Mouse (Mus musculus) forebrain, embryonic 13.5 days (tissue): ENCODE data around the gene Bag5. TPM values are rescaled to one million over a fixed set of nuclear protein-coding genes. Genes with fewer than 3 reads are reported as not detected.

ENCODE experiments used
- ATAC-seq: fragments of 200-750 bp; cut with Nextera tagmentation; 2 replicates; pipeline ENCODE4 v1.8.0; 2017
- H3K27ac ChIP-seq: fragments of 300-500 bp; sonication (generic); 2 replicates; pipeline ENCODE4 v1.5.1; 2015; ENCODE audit warnings: inconsistent platforms, mild to moderate bottlenecking, moderate library complexity
- H3K27me3 ChIP-seq: fragments of 300-500 bp; sonication (generic); 2 replicates; pipeline ENCODE4 v1.6.1; 2015; ENCODE audit warnings: mild to moderate bottlenecking, inconsistent platforms
- H3K36me3 ChIP-seq: fragments of 300-500 bp; sonication (generic); 2 replicates; pipeline ENCODE4 v1.6.1; 2015; ENCODE audit warnings: mild to moderate bottlenecking, inconsistent platforms; ENCODE audit not compliant: poor library complexity, severe bottlenecking
- H3K4me1 ChIP-seq: fragments of 300-500 bp; sonication (generic); 2 replicates; pipeline ENCODE4 v1.6.1; 2015; ENCODE audit warnings: inconsistent platforms
- H3K4me2 ChIP-seq: fragments of 300-500 bp; sonication (generic); 2 replicates; pipeline ENCODE4 v1.6.1; 2015; ENCODE audit warnings: inconsistent platforms, mild to moderate bottlenecking, moderate library complexity
- H3K4me3 ChIP-seq: fragments of 300-500 bp; sonication (generic); 2 replicates; pipeline ENCODE4 v1.5.1; 2015; ENCODE audit warnings: mild to moderate bottlenecking, inconsistent platforms
- H3K9ac ChIP-seq: fragments of 300-500 bp; sonication (generic); 2 replicates; pipeline ENCODE4 v1.6.1; 2015; ENCODE audit warnings: mild to moderate bottlenecking, inconsistent platforms
- H3K9me3 ChIP-seq: fragments of 300-500 bp; sonication (generic); replicated peaks from 2 replicates; pipeline ENCODE4 v1.6.1; 2016; ENCODE audit warnings: inconsistent platforms
- WGBS: fragments of 180-500 bp; shearing (Covaris S2); methylation state at CpG from one replicate; pipeline ENCODE4 v1.1.7; 2015; 5-methylcytosine and 5-hydroxymethylcytosine counted together
- polyA plus RNA-seq: library from polyadenylated mRNA; unstranded; fragments of >200 nt; fragmentation: Nextera tagmentation; extraction: Ambion mirVana; gene quantifications from 2 replicates; pipeline ENCODE4 v1.2.1, GENCODE M21; 2015

Gene Bag5
- polyA plus RNA-seq, 1 experiment from 2014 or later, result 62.1 TPM

DNA sequence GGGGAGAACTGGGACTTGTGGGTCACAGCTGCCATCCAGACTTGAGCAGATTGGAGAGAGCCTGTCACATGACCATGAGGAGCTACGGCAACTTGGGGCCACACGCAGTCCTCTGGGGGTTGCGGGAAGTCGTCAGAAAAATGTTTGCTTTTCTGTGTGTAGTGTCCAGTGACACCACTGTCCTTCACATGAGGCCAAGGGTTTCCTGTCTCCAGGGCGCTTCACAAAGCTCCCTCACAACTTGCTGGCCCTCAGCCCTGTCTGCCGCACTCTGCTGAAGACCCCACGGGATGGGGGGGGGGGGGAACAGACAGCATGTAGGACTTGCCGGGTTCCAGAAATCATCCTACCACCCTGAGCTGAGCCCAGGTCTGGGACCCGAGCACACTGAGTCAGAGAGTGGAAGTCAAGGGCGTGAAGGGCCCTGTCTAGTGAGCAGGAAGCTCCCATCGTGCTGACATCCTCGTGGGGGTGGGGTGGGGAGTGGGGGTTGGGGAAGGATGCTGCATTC lies 18.7 kb downstream of the Bag5 start:
- H3K4me1 ChIP-seq, result peaks cover 69% of the 10 kb centered on the region
- no peaks in the 10 kb centered on the region for H3K9me3 ChIP-seq
- peak overlapping the region; percentile 99 for H3K27ac ChIP-seq
- H3K27me3 ChIP-seq, result no peaks in the 10 kb centered on the region
- peak; percentile 25 for ATAC-seq
- H3K36me3 ChIP-seq, result no peaks in the 10 kb centered on the region
- H3K4me2 ChIP-seq, result peak overlapping the region; percentile 43
- H3K4me3 ChIP-seq, result peak overlapping the region; percentile 9; the same call in 1 of the 2 replicates
- peak overlapping the region; percentile 56 for H3K9ac ChIP-seq
- WGBS, result under 1% methylated on average over 12 of the region's 12 CpGs

DNA sequence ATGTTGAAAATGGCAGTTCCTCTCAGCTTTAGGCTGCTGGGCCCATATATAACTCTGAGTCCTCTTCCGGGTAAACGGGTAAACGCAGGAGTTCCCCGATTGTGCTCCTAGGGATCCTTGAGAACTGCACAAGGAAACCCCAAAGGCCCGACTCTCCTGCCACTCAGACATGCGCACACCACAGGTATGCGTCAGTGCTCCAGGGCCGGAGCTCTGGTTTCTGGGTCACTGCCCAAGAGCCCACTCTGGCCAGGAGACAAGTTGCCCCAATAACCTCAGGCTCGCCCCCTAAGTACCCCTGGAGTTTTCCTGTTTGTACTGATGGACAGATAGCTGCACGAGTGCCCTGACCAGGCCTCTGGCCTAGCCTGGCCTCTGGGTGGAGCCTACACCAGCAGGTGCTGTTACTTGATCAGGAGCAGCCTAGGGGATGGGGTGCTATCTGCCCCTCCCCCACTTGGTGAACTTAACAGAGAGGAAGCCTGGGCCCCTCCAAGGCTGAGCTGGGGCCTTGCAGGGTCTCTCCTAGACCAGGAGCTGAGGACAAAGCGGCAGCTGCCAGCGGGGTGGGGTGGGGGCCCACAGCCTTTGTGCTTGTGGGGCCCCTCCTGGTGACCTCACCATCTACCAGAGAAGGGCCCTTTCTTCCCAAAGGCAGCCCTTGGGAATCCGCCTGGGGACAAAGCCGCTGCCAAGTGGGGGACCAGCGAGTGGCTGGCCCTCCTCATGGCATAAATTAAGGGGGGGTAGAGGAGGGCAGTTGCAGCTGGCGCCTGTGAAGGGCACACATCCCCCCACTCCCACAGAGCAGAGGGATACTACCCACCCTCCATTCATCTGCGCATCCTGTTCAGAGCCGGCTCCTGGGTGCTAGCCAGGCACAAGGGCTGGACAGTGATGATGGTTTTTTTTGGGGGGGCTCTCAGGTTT lies 19.5 kb downstream of the Bag5 start:
- Histone ChIP-seq H3K9ac (peak overlapping the region; percentile 56), H3K4me3 (0 out of 2 replicates have a peak overlapping the region, but pooled peaks have one; percentile 9), H3K4me1 (peaks cover 70% of the 10 kb centered on the region), H3K27me3 (no peaks in the 10 kb centered on the region), H3K4me2 (peak overlapping the region; percentile 43), H3K9me3 (no peaks in the 10 kb centered on the region), H3K36me3 (no peaks in the 10 kb centered on the region), H3K27ac (peak overlapping the region; percentile 99)
- 5% methylated on average over 18 of the region's 18 CpGs for WGBS
- ATAC-seq, result peak; percentile 88

- WGBS, result 60% methylated on average over 5 of the region's 5 CpGs
- H3K4me2 ChIP-seq, result peak overlapping the region; percentile 43
- no peak overlapping the region for H3K4me3 ChIP-seq
- no peak for ATAC-seq
- no peaks in the 10 kb centered on the region for H3K36me3 ChIP-seq
- peak overlapping the region; percentile 48 for H3K9ac ChIP-seq
- peak overlapping the region; percentile 99 for H3K27ac ChIP-seq
- H3K27me3 ChIP-seq, result no peaks in the 10 kb centered on the region
- no peaks in the 10 kb centered on the region for H3K9me3 ChIP-seq
- H3K4me1 ChIP-seq, result peaks cover 75% of the 10 kb centered on the region
Observed at GRCm38 (mm10) chr12:111692899-111693298, 20.2 kb downstream of the Bag5 start.

- H3K27ac ChIP-seq, result peak overlapping the region; percentile 99
- peak overlapping the region; percentile 38 for H3K9ac ChIP-seq
- H3K9me3 ChIP-seq, result no peaks in the 10 kb centered on the region
- ATAC-seq, result no peak
- 4% methylated on average over 5 of the region's 5 CpGs for WGBS
- H3K4me2 ChIP-seq, result no peak overlapping the region
- peaks cover 90% of the 10 kb centered on the region for H3K4me1 ChIP-seq
- H3K4me3 ChIP-seq, result no peak overlapping the region
- H3K27me3 ChIP-seq, result no peaks in the 10 kb centered on the region
- H3K36me3 ChIP-seq, result no peaks in the 10 kb centered on the region
Observed at GRCm38 (mm10) chr12:111691346-111691872, 21.6 kb downstream of the Bag5 start.

DNA sequence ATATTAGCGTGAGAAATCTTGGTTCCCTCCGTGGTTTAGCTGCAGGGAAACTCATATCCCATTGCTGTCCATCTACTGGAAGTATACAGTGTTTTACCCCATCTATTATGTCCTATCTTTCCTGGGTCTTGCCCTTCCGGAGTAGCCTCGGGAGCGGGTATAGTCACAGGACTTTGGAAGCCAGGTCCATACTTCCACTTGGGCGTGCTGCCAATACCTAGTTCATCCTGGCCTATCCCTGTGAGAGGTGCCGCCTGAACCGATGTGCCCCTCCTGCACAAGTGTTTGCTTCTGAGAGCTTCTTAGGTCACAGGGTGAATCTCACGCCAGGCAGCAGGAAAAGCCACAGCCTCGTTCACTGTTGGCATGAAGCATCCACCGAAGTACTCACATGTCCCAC lies 23.6 kb downstream of the Bag5 start:
- no peaks in the 10 kb centered on the region for H3K27me3 ChIP-seq
- H3K9ac ChIP-seq, result no peak overlapping the region
- H3K27ac ChIP-seq, result 0 out of 2 replicates have a peak overlapping the region, but pooled peaks have one; percentile 48
- peaks cover 73% of the 10 kb centered on the region for H3K4me1 ChIP-seq
- no peak for ATAC-seq
- 84% methylated on average over 11 of the region's 11 CpGs for WGBS
- H3K9me3 ChIP-seq, result no peaks in the 10 kb centered on the region
- no peak overlapping the region for H3K4me3 ChIP-seq
- H3K36me3 ChIP-seq, result no peaks in the 10 kb centered on the region
- H3K4me2 ChIP-seq, result no peak overlapping the region

DNA sequence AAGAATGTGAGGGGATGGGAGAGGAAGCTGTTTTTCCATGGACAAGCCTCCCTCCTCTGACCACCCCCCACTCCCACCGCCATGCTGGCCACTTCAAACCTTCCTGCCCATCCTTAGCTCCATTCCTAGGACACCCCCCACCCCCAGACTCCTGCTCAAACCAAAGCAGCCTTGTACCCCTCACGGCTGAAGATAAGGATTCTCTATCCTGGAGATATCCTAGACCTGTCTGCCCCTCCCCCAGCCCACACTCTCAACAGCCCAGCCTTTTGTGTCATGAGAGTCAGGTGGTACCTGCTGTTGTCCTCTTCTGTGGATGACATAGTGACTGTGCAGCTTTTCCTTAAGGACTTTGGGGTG lies 25.0 kb downstream of the Bag5 start:
- peaks cover 13% of the 10 kb centered on the region for H3K36me3 ChIP-seq
- no peak overlapping the region for H3K4me3 ChIP-seq
- WGBS, result 40% methylated on average over 2 of the region's 2 CpGs
- H3K4me2 ChIP-seq, result peak overlapping the region; percentile 20; the same call in 1 of the 2 replicates
- no peaks in the 10 kb centered on the region for H3K27me3 ChIP-seq
- no peak for ATAC-seq
- peak overlapping the region; percentile 43 for H3K9ac ChIP-seq
- peak overlapping the region; percentile 92 for H3K27ac ChIP-seq
- peaks cover 59% of the 10 kb centered on the region for H3K4me1 ChIP-seq
- no peaks in the 10 kb centered on the region for H3K9me3 ChIP-seq

- Histone ChIP-seq H3K27ac (peak overlapping the region; percentile 92), H3K27me3 (no peaks in the 10 kb centered on the region), H3K4me1 (peaks cover 53% of the 10 kb centered on the region), H3K4me2 (peak overlapping the region; percentile 20), H3K9me3 (no peaks in the 10 kb centered on the region), H3K36me3 (peaks cover 18% of the 10 kb centered on the region), H3K4me3 (no peak overlapping the region), H3K9ac (peak overlapping the region; percentile 43)
- WGBS, result 17% methylated on average over 14 of the region's 14 CpGs
- ATAC-seq, result peak; percentile 79
Observed at GRCm38 (mm10) chr12:111687350-111688068, 25.5 kb downstream of the Bag5 start.

GRCm38 (mm10) chr12:111686390-111686789 lies 26.7 kb downstream of the Bag5 start:
- peaks cover 42% of the 10 kb centered on the region for H3K4me1 ChIP-seq
- H3K9me3 ChIP-seq, result no peaks in the 10 kb centered on the region
- H3K36me3 ChIP-seq, result peaks cover 29% of the 10 kb centered on the region
- H3K9ac ChIP-seq, result 0 out of 2 replicates have a peak overlapping the region, but pooled peaks have one; percentile 27
- H3K27me3 ChIP-seq, result no peaks in the 10 kb centered on the region
- WGBS, result 90% methylated on average over 4 of the region's 4 CpGs
- H3K4me2 ChIP-seq, result no peak overlapping the region
- no peak overlapping the region for H3K4me3 ChIP-seq
- ATAC-seq, result no peak
- peak overlapping the region; percentile 92 for H3K27ac ChIP-seq

GRCm38 (mm10) chr12:111682806-111683205 lies 30.3 kb downstream of the Bag5 start:
- 63% methylated on average over 5 of the region's 5 CpGs for WGBS
- no peak overlapping the region for H3K9ac ChIP-seq
- no peak overlapping the region for H3K27ac ChIP-seq
- H3K4me1 ChIP-seq, result peaks cover 29% of the 10 kb centered on the region
- no peaks in the 10 kb centered on the region for H3K27me3 ChIP-seq
- no peaks in the 10 kb centered on the region for H3K9me3 ChIP-seq
- H3K36me3 ChIP-seq, result peaks cover 40% of the 10 kb centered on the region
- no peak overlapping the region for H3K4me3 ChIP-seq
- no peak for ATAC-seq
- H3K4me2 ChIP-seq, result no peak overlapping the region

DNA sequence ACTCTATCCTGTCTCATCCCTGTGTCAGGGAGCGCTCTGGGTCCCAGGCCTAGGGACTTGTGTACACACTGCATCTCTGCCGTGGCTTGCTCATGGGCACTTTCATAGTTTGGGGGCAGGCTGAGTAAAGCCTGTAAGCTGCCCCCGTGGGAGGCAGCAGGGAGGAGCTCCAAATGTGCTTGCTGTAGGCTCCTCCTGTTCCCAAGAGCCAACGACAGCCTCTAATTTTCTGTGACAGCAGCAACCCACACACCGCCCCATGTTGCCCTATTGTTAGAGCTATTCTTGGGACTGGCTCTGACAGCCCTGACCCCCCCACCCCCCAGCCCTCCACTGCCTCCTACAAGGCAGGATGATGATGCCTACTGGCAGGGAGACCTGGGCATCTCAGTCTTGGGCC lies 31.1 kb downstream of the Bag5 start:
- no peak for ATAC-seq
- H3K27ac ChIP-seq, result no peak overlapping the region
- no peaks in the 10 kb centered on the region for H3K27me3 ChIP-seq
- peaks cover 29% of the 10 kb centered on the region for H3K4me1 ChIP-seq
- H3K36me3 ChIP-seq, result peaks cover 40% of the 10 kb centered on the region
- no peak overlapping the region for H3K9ac ChIP-seq
- 81% methylated on average over 5 of the region's 5 CpGs for WGBS
- H3K4me2 ChIP-seq, result no peak overlapping the region
- no peak overlapping the region for H3K4me3 ChIP-seq
- no peaks in the 10 kb centered on the region for H3K9me3 ChIP-seq

DNA sequence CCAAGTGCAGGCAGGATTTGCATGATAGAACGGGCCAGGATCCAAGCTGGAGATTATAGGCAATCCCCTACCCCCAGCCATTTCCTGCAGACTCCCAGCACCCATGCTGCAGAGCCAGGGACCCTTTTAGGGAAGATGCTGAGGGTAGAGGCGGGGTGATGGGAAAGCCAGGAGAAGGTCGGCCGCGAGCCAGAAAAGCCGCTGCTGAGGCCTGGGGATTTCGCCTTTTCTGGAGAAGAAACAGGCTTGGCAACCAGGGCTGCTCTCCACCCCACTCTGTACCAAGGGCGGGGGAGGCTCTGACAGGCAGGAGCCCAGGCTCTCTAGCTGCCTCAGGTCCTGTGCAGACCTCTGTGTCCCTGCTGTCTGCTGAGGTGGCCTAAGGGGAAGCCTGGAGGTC lies 31.8 kb downstream of the Bag5 start:
- no peak for ATAC-seq
- H3K27ac ChIP-seq, result no peak overlapping the region
- H3K4me1 ChIP-seq, result peaks cover 23% of the 10 kb centered on the region
- 90% methylated on average over 8 of the region's 8 CpGs for WGBS
- H3K36me3 ChIP-seq, result peaks cover 40% of the 10 kb centered on the region
- no peak overlapping the region for H3K4me2 ChIP-seq
- H3K27me3 ChIP-seq, result no peaks in the 10 kb centered on the region
- no peaks in the 10 kb centered on the region for H3K9me3 ChIP-seq
- no peak overlapping the region for H3K9ac ChIP-seq
- no peak overlapping the region for H3K4me3 ChIP-seq

GRCm38 (mm10) chr12:111680661-111681060 lies 32.4 kb downstream of the Bag5 start:
- no peak overlapping the region for H3K4me2 ChIP-seq
- no peak overlapping the region for H3K9ac ChIP-seq
- peaks cover 23% of the 10 kb centered on the region for H3K4me1 ChIP-seq
- H3K27me3 ChIP-seq, result no peaks in the 10 kb centered on the region
- no peak overlapping the region for H3K4me3 ChIP-seq
- peaks cover 40% of the 10 kb centered on the region for H3K36me3 ChIP-seq
- 95% methylated on average over 13 of the region's 13 CpGs for WGBS
- ATAC-seq, result no peak
- no peaks in the 10 kb centered on the region for H3K9me3 ChIP-seq
- no peak overlapping the region for H3K27ac ChIP-seq
